Mouse (Mus musculus) activated CD4-positive, CD25-positive, alpha-beta regulatory T cell, adult 4 months (primary cell): ENCODE data around the gene Pkib. TPM values are rescaled to one million over a fixed set of nuclear protein-coding genes. Genes with fewer than 3 reads are reported as not detected.
A peak's percentile ranks its signal among the peaks of the same experiment; 100 is the strongest.

ENCODE experiments used
- ATAC-seq: one replicate; pipeline ENCODE4 v1.8.0; 2017
- polyA plus RNA-seq, 2 experiments: library from polyadenylated mRNA; unstranded; fragments of 100-300 nt; shearing (Covaris generic); gene quantifications; one replicate each; pipeline ENCODE4 v1.2.1; 2017

Pkib gene
- 1 to 10 TPM in 1 of 2 experiments, not detected in 1; 1.7 TPM for polyA plus RNA-seq

- no peak for ATAC-seq
These were observed at the start of gene Pkib for GRCm38 (mm10) chr10:57631896-57632867. Gene Pkib (plus strand): TSS chr10:57631981.

- no peak for ATAC-seq
These were observed 47.9 kb upstream of the Pkib start for GRCm38 (mm10) chr10:57583927-57584326.

GRCm38 (mm10) chr10:57594266-57594665, 37.5 kb upstream of the Pkib start:
- no peak for ATAC-seq

- ATAC-seq = no peak
These were observed 34.6 kb upstream of the Pkib start for GRCm38 (mm10) chr10:57597172-57597571.

- no peak for ATAC-seq
These were observed 28.8 kb upstream of the Pkib start for GRCm38 (mm10) chr10:57602951-57603350.

- no peak for ATAC-seq
These were observed 8.5 kb upstream of the Pkib start for GRCm38 (mm10) chr10:57623311-57623710.

GRCm38 (mm10) chr10:57627773-57628172, 4.0 kb upstream of the Pkib start:
- no peak for ATAC-seq

GRCm38 (mm10) chr10:57630557-57630956, 1.2 kb upstream of the Pkib start:
- no peak for ATAC-seq

GRCm38 (mm10) chr10:57632868-57633240, 1.1 kb downstream of the Pkib start:
- ATAC-seq = no peak

- ATAC-seq = no peak
These were observed 5.2 kb downstream of the Pkib start for GRCm38 (mm10) chr10:57636970-57637369.

- no peak for ATAC-seq
These were observed 6.5 kb downstream of the Pkib start for GRCm38 (mm10) chr10:57638250-57638649.

- ATAC-seq = no peak
These were observed 7.8 kb downstream of the Pkib start for GRCm38 (mm10) chr10:57639540-57639939.

- ATAC-seq = no peak
These were observed 21.5 kb downstream of the Pkib start for GRCm38 (mm10) chr10:57653297-57653696.

- no peak for ATAC-seq
These were observed 28.7 kb downstream of the Pkib start for GRCm38 (mm10) chr10:57660505-57660904.

- ATAC-seq = no peak
These were observed 32.0 kb downstream of the Pkib start for GRCm38 (mm10) chr10:57663758-57664157.

- no peak for ATAC-seq
These were observed 32.5 kb downstream of the Pkib start for GRCm38 (mm10) chr10:57664253-57664652.

- no peak for ATAC-seq
These were observed 44.0 kb downstream of the Pkib start for GRCm38 (mm10) chr10:57675740-57676139.

- ATAC-seq = no peak
These were observed 56.2 kb downstream of the Pkib start for GRCm38 (mm10) chr10:57687999-57688398.

GRCm38 (mm10) chr10:57690161-57690560, 58.4 kb downstream of the Pkib start:
- no peak for ATAC-seq

GRCm38 (mm10) chr10:57702246-57702645, 70.5 kb downstream of the Pkib start:
- no peak for ATAC-seq

GRCm38 (mm10) chr10:57721035-57721434, 89.3 kb downstream of the Pkib start:
- ATAC-seq = no peak

- ATAC-seq = no peak
These were observed 90.6 kb downstream of the Pkib start for GRCm38 (mm10) chr10:57722363-57722762.

- peak; percentile 71 for ATAC-seq
These were observed 95.9 kb downstream of the Pkib start for GRCm38 (mm10) chr10:57727666-57728065.

GRCm38 (mm10) chr10:57731672-57732071, 99.9 kb downstream of the Pkib start:
- ATAC-seq = no peak
